Mouse (Mus musculus): ENCODE results near the gene Gabrp. TPM values are rescaled to one million over a fixed set of nuclear protein-coding genes. Genes with fewer than 3 reads are reported as not detected.

Gene Gabrp
- total RNA-seq, 2 experiments from 2014 or later: not detected

DNA sequence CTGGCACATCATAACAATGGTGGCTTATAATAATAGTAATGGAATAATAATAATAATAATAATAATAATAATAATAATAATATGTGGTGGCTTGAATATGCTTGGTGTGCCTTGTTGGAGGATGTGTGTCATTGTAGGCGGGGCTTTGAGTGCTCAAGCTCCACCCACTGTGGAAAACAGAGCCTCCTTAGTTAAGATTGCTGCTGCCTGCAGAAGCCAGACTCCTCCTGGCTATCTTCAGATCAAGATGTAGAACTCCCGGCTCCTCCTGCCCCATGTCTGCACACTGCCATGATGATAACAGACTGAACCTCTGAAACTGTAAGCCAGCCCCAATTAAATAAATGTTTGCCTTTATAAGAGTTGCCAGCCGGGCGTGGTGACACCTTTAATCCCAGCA, 44.2 kb downstream of the Gabrp start:
- ATAC-seq (replicated peaks; ENCODE audit: low FRiP score, poor library complexity, severe bottlenecking): no peak

DNA sequence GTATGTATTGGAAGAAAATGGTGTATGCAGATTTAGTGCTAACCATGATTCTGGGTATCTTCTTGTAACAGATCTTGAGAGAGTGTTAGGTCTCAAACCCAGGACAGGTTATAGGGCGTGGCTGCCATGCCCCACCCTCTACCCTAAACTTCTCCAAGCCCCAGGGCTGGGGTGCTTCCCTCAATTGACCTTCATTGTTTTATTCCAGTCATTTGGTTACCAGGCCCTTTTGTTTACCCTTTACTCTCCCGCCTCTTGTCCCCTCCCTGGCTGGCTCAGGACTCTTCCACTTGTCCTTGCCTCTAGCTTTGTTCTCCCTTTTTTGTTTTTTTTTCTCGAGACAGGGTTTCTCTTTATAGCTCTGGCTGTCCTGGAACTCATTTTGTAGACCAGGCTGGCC, 45.2 kb downstream of the Gabrp start:
- ATAC-seq (replicated peaks; ENCODE audit: low FRiP score, poor library complexity, severe bottlenecking): no peak

DNA sequence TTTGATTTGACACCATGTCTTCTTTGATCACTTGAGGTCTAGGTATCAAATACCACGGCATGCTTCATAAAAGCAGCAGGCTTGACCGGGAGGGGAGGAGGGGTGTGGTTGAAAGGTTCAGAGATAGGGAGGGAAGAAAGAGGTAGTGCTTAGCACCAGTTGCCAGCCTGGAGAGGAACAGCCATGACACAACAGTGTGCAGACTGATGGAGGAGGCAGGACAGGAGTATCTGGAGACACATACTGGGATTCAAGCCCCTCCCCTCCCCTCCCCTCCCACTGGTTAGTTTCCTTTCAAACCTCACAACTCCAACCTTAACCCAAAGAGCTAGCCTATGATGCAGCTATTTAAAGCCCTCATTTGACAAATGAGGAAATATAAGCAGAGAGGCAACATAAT, 49.2 kb downstream of the Gabrp start:
- ATAC-seq (replicated peaks; ENCODE audit: low FRiP score, poor library complexity, severe bottlenecking): no peak

DNA sequence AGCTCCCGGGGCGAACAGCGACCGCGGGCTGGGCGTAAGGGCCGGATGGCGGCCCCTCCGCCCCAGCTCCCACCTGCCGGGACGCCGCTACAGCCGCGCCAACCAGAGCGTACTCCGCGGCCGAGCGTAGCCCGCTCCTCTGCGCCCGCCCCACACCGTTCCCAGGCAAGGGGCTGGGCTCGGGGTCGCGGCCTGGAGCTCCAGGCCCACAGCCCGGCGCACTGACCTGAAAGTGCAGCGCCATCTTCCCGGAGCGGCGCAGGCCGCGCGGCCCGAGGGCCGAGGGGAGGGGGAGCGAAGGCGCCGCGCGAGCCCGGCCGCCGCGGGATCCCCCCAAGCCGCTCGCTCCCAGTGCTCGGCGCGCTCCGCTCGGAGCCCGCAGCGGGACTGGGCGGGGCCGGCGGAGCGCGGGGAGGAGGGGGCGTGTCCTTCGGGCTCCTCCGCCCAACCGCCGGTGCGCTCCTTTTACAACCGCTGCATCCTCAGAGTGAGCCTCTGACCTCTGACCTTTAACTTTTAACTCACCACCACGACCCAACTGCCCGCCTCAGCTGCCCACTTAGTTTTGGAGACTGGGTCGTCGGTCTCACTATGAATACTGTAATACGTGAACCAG, 65.3 kb downstream of the Gabrp start, which contains the start of gene Ranbp17:
Gene Ranbp17 (minus strand): TSS at position 371 of the 616 bp plus-strand sequence.
- peak; percentile 70 for ATAC-seq (replicated peaks; ENCODE audit: low FRiP score, poor library complexity, severe bottlenecking)

- ATAC-seq (replicated peaks; ENCODE audit: low FRiP score, poor library complexity, severe bottlenecking): peak; percentile 68
Observed at GRCm38 (mm10) chr11:33512854-33513375, 65.8 kb downstream of the Gabrp start.

DNA sequence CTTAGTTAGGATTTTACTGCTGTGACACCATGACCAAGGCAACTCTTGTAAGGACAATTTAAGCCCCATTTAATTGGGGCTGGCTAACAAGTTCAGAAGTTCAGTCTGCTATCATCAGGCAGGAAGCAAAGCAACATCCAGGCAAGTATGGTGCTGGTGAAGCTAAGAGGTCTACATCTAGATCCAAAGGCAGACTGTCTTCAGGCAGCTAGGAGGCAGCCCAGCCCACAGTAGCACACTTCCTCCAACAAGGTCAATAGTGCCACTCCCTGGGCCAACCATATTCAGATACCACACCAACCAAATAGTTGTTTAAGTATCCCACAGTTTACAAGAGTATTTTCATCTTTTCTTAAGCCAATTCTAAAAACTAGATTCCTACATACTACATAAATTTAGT, 69.4 kb downstream of the Gabrp start:
- ATAC-seq (replicated peaks; ENCODE audit: low FRiP score, poor library complexity, severe bottlenecking): no peak

Other genes with a start within 250 kb of the Gabrp start
- 2.5 and 6.7 TPM in 2 replicates for gene Ranbp17, start 65.2 kb downstream of the Gabrp start, total RNA-seq (2015; ENCODE audit: low replicate concordance)
- gene Ranbp17, start 65.2 kb downstream of the Gabrp start, total RNA-seq (2017; ENCODE audit: low replicate concordance): 5.1 and 5.8 TPM in 2 replicates
- not detected in 2 replicates for gene D130052B06Rik, start 20.3 kb upstream of the Gabrp start, total RNA-seq (2015; ENCODE audit: low replicate concordance)
- not detected in 2 replicates for gene D130052B06Rik, start 20.3 kb upstream of the Gabrp start, total RNA-seq (2017; ENCODE audit: low replicate concordance)

Measured in erythroid progenitor cell, adult 5-6 weeks (primary cell).